Mouse (Mus musculus): ENCODE data around the gene Smarcd3.

The Smarcd3 gene

DNA sequence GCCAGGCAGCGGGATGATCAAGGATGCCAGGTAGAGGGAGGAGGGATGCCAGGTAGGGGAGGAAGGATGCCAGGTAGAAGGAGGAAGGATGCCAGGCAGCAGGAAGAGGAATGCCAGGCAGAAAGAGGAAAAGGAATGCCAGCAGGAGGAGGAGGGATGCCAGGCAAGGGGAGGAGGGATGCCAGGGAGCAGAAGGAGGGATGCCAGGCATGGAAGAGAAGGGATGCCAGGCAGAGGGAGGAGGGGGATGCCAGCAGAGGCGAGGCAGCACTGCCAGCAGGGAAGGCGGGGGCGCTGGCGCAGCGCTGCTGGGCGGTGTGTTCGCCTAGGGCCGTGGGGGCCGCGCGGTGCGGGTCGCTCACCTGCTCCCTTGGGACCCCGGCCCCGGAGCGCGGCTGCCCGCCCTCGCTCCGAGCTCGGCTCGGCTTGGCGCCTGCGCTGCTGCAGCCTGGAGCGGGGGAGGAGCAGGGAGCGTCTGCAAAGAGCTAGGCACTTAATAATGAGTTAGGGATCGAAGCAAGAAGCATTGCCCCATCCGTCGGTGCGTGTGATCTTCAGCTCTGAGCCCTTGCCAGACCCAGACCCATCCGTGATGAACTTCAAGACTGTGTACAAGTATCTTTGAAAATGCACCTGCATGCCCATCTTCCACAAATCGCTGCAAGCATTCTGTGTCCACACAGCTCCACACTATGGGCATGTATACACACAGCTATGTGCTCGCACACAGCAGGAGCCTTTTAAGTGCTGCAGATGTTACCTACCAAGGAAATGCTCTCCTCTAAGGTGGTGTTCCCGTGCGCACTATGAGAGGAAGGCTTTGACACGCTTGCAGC, at the start of gene Smarcd3:
Gene Smarcd3 (minus strand): TSS at position 426 of the 836 bp plus-strand sequence.
- no peak for DNase-seq (ENCODE audit: low read depth, low spot score)

DNA sequence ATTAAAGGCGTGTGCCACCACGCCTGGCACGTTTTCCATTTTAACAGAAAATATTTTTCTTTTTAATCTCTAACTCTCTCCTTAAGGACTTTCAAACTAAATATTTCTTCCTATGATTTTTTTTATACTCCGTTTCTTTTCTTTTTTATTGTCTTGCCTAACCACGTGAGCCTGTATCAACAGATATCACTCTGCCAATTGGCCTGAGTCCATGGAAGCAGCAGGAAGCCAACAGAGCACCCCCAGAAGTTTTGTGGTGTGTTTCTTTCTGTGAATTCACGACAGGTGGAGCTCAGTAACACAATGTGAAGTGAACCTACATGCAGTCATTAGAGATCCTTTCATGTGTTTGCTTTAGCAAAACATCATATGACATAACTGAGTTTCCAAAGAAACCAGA, 37.2 kb upstream of the Smarcd3 start:
- no peak for DNase-seq (ENCODE audit: low read depth, low spot score)

GRCm38 (mm10) chr5:24659708-24660423, 35.7 kb upstream of the Smarcd3 start:
- DNase-seq (ENCODE audit: low read depth, low spot score), result no peak

DNA sequence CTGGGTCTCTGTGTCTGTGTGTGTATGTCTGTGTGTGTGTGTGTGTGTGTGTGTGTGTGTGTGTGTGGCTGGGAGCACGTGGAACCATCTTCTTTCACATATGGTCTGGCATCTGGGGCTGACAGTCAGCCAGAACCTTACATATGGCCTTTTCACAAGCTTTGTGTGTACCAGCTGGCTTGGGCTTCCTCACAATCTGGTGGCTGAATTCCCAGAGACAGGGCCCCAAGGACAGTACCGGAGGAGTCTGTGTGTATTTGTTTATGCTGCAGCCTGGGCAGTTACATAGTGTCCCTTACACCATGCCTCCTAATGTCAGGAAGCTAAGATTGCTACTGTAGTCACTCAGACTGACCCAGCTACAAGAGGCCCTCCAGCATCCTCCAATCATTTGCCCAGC, 32.9 kb upstream of the Smarcd3 start:
- no peak for DNase-seq (ENCODE audit: low read depth, low spot score)

- DNase-seq (ENCODE audit: low read depth, low spot score), result no peak
Observed at GRCm38 (mm10) chr5:24654491-24654890, 30.3 kb upstream of the Smarcd3 start.

DNA sequence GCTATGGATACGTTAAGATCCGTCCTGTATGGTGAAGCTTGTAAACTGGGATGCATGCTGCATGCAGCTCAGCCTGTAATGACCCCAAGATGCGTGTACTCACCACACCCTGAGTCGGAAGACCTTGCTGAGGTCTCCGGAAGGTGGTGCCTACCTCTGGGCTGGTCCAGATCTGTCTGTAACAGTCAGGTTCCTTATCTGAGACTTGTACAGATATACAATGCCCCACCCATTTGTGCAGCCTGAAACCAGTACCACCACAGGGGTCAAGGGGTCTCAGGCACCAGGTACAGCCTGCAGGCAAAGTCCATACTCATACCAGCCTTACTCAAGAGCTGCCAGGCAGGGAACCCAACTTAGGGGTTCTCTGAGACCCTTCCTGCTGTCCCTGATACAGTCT, 28.6 kb upstream of the Smarcd3 start:
- DNase-seq (ENCODE audit: low read depth, low spot score), result no peak

- DNase-seq (ENCODE audit: low read depth, low spot score), result peak; percentile 77
Observed at GRCm38 (mm10) chr5:24651768-24652752, 27.8 kb upstream of the Smarcd3 start.

DNA sequence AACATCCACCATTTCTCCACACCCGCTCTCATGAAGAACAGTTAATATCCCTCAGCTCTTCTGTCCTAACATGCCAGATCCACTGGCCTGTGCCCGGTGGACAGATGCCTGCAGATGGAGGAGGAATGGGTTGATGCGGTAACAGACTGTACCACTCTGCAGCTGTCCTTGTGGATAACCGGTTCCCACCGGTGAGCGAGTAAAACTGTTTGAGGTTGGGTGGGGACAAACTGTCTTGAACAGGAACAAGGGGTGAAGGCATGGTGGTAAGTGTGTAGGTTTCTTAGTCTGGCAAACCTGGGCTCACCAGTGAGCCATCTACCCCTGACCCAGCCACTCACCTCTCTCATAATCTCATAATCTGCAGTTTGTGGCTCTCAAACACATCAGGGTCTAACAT, 27.1 kb upstream of the Smarcd3 start:
- no peak for DNase-seq (ENCODE audit: low read depth, low spot score)

- no peak for DNase-seq (ENCODE audit: low read depth, low spot score)
Observed at GRCm38 (mm10) chr5:24649701-24650100, 25.5 kb upstream of the Smarcd3 start.

- DNase-seq (ENCODE audit: low read depth, low spot score), result no peak
Observed at GRCm38 (mm10) chr5:24649231-24649630, 25.0 kb upstream of the Smarcd3 start.

- DNase-seq (ENCODE audit: low read depth, low spot score), result no peak
Observed at GRCm38 (mm10) chr5:24645454-24645853, 21.2 kb upstream of the Smarcd3 start.

GRCm38 (mm10) chr5:24639081-24639480, 14.9 kb upstream of the Smarcd3 start:
- DNase-seq (ENCODE audit: low read depth, low spot score), result no peak

DNA sequence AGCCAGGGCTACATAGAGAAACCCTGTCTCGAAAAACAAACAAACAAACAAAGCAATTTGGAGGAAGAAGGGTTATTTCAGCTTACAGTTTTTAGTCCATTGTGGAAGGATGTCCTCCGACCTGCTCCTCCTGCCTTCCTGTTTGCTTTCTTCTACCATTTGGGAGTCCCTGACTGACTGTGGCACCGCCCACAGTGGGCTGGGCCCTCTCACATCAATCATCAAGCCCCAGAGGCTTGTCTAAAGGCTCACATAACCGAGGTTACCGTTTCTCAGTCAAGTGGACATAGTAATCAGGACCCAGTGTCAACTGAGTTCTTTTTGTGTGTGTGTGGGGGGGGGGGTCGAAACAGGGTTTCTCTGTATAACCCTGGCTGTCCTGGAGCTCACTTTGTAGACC, 13.9 kb upstream of the Smarcd3 start:
- DNase-seq (ENCODE audit: low read depth, low spot score), result no peak

- DNase-seq (ENCODE audit: low read depth, low spot score), result no peak
Observed at GRCm38 (mm10) chr5:24636987-24637386, 12.8 kb upstream of the Smarcd3 start.

DNA sequence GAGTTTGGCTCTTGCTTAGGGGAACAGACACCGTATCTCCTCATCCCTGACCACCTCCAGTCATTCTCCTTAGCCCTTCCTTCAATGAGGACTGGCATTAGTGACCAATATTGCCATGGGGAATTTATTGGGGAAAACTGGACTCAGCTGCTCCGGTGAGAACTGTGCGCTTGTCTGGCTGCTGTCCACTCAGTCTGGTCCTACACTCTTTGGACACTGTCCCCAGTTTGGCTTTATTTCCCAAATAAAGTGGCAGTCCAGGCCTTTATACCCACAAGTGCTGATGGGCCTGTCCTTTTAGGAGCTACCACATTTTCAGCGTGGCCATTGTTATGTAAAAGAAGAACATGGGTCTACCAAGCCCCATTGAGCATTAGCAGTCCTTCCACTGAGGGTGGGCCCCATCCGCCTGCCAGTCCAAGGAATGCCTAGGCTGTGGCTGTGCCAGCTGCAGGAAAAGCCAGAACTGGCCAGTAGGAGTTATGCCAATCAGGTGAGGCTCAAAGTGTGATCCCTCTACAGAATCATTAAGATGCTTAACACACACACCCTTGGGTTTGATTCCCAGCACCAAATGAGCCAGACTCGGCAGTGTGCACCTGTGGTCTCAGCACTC, 11.4 kb upstream of the Smarcd3 start:
- DNase-seq (ENCODE audit: low read depth, low spot score), result no peak

DNA sequence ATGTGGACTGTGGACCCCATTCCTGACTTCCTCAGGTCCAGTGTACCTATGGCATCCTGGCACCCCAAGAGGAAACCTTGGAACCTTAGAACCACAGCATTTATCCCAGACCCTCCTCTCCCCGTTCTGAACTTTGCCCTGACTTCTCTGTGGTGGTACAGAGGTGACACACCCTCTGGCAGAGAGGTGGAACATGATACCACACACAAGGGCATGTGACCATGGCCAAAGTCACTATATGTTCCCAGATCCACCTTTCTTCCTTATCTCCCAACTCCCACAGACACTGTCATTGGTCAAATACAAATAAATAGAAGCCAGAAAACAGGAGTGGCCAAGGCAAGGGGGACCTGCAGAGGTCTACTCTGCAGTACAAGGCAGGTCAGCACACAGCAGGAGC, 10.9 kb upstream of the Smarcd3 start:
- no peak for DNase-seq (ENCODE audit: low read depth, low spot score)

DNA sequence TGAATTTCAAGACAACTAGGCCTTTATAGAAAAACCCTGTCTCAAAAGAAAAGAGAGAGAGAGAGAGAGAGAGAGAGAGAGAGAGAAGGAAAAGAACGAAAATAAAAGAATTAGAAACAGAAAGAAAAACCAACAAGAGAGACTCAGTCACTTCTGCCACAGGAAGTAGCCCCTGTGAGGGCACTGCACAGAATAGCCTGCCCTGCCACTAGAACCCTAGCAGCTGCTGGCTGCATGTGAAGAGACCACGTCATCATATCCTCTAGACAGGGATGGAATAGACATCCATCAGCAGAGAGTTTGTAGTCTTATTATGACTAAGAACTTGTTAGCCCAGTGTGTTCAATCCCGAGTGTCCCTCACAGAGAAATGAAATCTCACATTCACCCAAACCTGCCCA, 5.5 kb upstream of the Smarcd3 start:
- DNase-seq (ENCODE audit: low read depth, low spot score), result peak; percentile 46

DNA sequence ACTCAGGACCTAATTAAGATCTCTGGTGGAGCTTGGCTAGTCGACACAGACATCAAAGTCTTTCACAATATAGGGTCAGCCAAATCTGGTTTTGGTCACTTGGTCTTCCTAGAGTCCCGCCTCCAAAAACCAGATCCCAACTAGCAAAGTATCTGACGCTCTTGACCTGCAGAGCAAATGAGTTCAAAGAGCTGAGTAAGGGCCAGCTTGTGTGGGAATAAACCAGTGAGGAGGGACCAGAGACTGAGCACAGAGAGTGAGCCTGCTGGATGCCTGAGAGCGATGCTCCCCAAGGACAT, 560 bp upstream of the Smarcd3 start:
- no peak for DNase-seq (ENCODE audit: low read depth, low spot score)

DNA sequence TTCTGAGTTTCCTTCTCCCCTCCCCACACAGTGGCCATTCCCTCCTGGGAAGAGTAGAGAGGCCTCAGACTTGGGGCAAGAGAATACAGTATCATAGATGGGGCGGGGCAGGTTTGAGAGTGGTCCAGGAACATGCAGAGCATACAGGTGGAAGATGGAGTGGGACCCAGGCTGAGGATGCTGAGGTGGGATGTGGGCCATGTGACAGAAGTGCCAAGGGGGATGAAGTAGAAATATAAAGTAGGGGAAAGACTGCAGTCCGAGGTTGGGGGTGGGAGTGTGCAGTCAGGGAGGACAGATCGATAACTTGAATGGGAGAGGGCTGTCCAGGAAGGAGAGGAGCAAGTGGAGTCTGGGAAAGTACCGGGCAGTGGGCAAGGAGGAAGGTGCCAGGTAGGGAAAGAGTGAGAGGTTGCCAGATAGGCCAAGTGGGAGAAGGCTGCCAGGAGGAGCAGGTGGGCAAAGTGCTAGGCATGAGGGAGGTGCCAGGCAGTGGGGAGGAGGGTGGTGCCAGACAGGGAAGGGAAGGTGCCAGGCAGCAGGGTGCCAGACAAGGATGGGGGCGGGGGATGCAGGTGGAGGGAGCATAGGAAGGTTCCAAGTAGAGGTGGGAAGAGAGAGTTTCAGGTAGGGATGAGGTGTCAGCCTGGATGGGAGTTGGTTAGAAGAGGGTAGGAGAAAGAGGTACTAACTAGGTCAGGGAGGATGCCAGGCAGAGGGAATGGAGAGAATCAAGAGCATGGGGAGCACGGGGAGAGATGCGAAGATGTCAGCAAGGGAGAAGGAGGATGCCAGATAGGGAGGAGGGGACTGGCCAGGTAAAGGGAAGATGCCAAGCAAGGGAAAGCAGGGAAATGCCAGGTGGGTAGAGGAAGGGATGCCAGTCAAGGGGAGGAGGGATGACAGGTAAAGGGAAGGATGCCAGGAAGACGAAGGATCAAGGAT, 898 bp downstream of the Smarcd3 start:
- no peak for DNase-seq (ENCODE audit: low read depth, low spot score)

DNA sequence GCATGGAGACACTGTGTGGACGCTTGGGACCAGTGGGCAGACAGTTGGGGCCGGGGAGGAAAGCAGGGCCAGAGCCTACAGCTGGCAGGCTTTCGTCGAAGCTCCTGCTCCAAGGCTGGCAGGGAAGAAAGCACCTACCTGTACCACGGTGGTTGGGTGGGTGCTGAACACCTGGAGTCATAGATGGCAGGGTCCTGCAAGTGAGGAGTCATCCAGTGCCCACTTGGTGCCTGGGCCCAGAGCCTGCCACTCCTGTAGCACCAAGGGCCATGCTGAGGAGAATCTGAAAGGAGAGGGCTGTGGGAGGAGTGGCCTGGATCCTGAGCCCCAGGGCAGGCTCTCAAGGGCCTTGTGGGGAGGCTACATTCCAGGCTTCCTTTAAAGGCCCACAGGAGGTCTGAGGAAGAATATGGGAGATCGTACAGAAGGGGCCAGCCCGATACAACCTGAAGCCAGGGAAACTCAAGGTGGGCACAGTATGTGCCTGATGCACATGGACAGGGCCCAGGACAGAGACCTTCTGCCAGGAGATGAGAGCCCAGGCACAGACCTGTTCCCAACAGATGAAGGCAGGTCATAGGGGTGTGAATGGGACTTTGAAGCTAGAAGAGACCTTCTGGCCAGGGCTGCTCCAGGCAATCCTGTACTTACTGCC, 1.7 kb downstream of the Smarcd3 start:
- no peak for DNase-seq (ENCODE audit: low read depth, low spot score)

Measured in A20 (cell line).